Mouse (Mus musculus) ES-E14 (cell line): ENCODE measurements at regions not wholly inside any gene's neighbourhood (a gene's known extent, or its start where the extent isn't known, plus 50 kb on each side); places are given as distances from the start of the nearest gene placed in this dataset.

Source experiments
- DNase-seq: peaks from one replicate; pipeline ENCODE4 v3.0.0-alpha.2; 2013; ENCODE audit warnings: low read depth, low spot score
- H3K27ac ChIP-seq: 2 replicates; pipeline ENCODE4 v1.5.1; 2012; ENCODE audit warnings: low read depth, mild to moderate bottlenecking, low read length, moderate library complexity, mixed read lengths; ENCODE audit not compliant: poor library complexity, insufficient read depth, severe bottlenecking
- H3K36me3 ChIP-seq: 2 replicates; pipeline ENCODE4 v1.6.1; 2012; ENCODE audit warnings: mild to moderate bottlenecking, low read length, moderate library complexity, mixed read lengths; ENCODE audit not compliant: control insufficient read depth, poor library complexity, insufficient read depth, severe bottlenecking
- H3K4me1 ChIP-seq, 2 experiments: fragments of 150-350 bp in 1 of 2; sonication (generic) in 1 of 2; 2 replicates each; pipeline ENCODE4 v1.6.1; 2012; ENCODE audit warnings: low read length in 2 of 2, mild to moderate bottlenecking in 1 of 2, mixed read lengths in 1 of 2; ENCODE audit not compliant: control insufficient read depth in 2 of 2, insufficient read depth in 2 of 2, poor library complexity in 1 of 2
- H3K4me3 ChIP-seq, 2 experiments: fragments of 150-350 bp in 1 of 2; sonication (generic) in 1 of 2; 2 replicates each; pipeline ENCODE4 v1.5.1; 2012; ENCODE audit warnings: low read length in 2 of 2, low read depth in 1 of 2, mild to moderate bottlenecking in 1 of 2, mixed read lengths in 1 of 2; ENCODE audit not compliant: insufficient read depth in 1 of 2, poor library complexity in 1 of 2, severe bottlenecking in 1 of 2
- H3K9ac ChIP-seq: 2 replicates; pipeline ENCODE4 v1.6.1; 2012; ENCODE audit warnings: low read depth, mild to moderate bottlenecking, low read length, mixed read lengths; ENCODE audit not compliant: poor library complexity, insufficient read depth, severe bottlenecking
- H3K9me3 ChIP-seq: fragments of 150-350 bp; sonication (generic); 2 replicates; pipeline ENCODE4 v1.6.1; 2012; ENCODE audit warnings: low read depth, mild to moderate bottlenecking, low read length; ENCODE audit not compliant: control insufficient read depth, insufficient read depth
- CHD2 ChIP-seq: IDR thresholded peaks from 2 replicates; pipeline ENCODE4 v1.6.1; 2014; ENCODE audit warnings: mild to moderate bottlenecking, low read depth, low read length, inconsistent platforms
- HCFC1 ChIP-seq: IDR thresholded peaks from 2 replicates; pipeline ENCODE4 v1.6.1; 2012; ENCODE audit warnings: low read length, inconsistent platforms, borderline replicate concordance; ENCODE audit not compliant: insufficient read depth
- MAFK ChIP-seq: IDR thresholded peaks from 2 replicates; pipeline ENCODE4 v1.6.1; 2014; ENCODE audit warnings: mild to moderate bottlenecking, low read depth, low read length, inconsistent platforms; ENCODE audit not compliant: insufficient read depth
- ZC3H11A ChIP-seq: IDR thresholded peaks from 2 replicates; pipeline ENCODE4 v1.6.1; 2012; ENCODE audit warnings: low read depth, mild to moderate bottlenecking, inconsistent platforms, low read length, borderline replicate concordance
- ZNF384 ChIP-seq: IDR thresholded peaks from 2 replicates; pipeline ENCODE4 v1.6.1; 2012; ENCODE audit warnings: low read depth, low read length, inconsistent platforms
- in situ Hi-C, 2 experiments: fragments of 600-800 bp; cut with MboI; formaldehyde crosslinking; loops; one replicate each; pipeline ENCODE4 v1.15.1; 2025; ENCODE audit warnings: low sequenced_read_pairs in 2 of 2, inconsistent platforms in 1 of 2; ENCODE audit not compliant: unreplicated experiment in 2 of 2

DNA sequence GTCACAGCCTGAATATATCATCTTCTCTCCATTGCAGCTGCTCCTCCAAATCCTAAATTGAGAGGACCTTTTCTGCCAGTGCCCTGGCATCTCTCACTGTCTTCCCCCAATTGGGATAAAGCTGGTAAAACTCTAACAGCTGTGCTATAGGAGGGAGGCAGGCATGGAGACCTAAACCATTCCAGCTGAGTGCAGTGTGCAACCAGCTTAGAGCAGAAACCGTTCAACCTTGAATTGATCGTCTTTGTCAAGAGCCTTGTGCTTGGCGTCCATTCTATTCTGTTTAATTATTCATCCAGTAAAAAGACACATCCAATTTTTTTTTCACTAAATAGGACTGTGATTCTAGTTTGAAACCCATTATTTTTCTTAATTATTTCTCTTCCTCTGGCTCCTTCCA is 135.3 kb downstream of the Usp31 start:
- Histone ChIP-seq H3K4me3 (no peak overlapping the region), H3K9ac (no peak overlapping the region), H3K36me3 (no peaks in the 10 kb centered on the region), H3K27ac (no peak overlapping the region), H3K4me1 (no peaks in the 10 kb centered on the region), H3K9me3 (no peaks in the 10 kb centered on the region)
- in situ Hi-C loops = no loop called here
- DNase-seq = no peak
- no peak for TF ChIP-seq CHD2

DNA sequence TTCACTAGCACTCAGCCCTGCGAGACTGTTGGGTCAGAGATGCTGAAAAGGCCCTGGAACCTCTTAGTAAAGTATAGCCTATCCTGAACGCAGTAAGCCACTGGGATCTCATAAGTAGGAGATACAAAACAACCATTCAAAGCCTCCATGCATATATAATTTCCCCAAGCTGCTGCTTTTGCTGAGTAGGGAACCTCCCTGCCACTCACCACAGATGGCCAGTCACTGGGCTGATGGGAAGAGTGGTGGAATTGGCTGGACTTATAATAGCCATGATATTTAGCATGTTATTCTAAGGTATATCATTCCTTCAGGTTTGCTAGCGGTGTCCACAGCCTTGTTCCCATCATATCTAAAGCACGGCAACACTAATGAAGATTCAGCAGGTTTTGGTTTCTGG is 135.8 kb downstream of the Usp31 start:
- Histone ChIP-seq H3K27ac (no peak overlapping the region), H3K4me3 (no peak overlapping the region), H3K36me3 (no peaks in the 10 kb centered on the region), H3K4me1 (no peaks in the 10 kb centered on the region), H3K9ac (no peak overlapping the region), H3K9me3 (no peaks in the 10 kb centered on the region)
- TF ChIP-seq ZNF384 (no peak), HCFC1 (no peak), MAFK (no peak), CHD2 (no peak), ZC3H11A (no peak)
- in situ Hi-C loops = no loop called here
- no peak for DNase-seq

DNA sequence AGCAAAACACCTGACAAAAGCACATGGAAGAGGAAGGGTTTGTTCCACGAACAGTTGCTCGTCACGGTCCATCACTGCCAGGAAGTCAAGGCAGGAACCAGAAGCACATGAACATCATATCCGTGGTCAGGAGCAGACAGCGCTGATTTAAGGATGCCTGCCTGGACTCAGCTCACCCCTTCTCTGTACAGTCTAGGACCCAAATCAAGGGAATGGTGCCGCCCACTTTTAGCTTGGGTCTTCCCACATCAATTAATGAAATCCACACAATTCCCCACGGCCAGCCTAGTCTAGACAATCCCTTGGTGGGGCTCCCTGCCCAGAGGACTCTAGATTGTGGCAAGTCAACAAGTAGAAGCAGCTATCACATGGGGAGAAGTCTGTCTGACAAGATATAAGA is 137.8 kb downstream of the Usp31 start:
- Histone ChIP-seq H3K27ac (no peak overlapping the region), H3K9ac (no peak overlapping the region), H3K9me3 (no peaks in the 10 kb centered on the region), H3K4me3 (no peak overlapping the region), H3K36me3 (no peaks in the 10 kb centered on the region), H3K4me1 (no peaks in the 10 kb centered on the region)
- DNase-seq = no peak
- no peak for TF ChIP-seq ZC3H11A
- TF ChIP-seq MAFK = no peak
- no peak for TF ChIP-seq HCFC1
- no peak for TF ChIP-seq CHD2
- TF ChIP-seq ZNF384 = no peak
- in situ Hi-C loops = no loop called here

DNA sequence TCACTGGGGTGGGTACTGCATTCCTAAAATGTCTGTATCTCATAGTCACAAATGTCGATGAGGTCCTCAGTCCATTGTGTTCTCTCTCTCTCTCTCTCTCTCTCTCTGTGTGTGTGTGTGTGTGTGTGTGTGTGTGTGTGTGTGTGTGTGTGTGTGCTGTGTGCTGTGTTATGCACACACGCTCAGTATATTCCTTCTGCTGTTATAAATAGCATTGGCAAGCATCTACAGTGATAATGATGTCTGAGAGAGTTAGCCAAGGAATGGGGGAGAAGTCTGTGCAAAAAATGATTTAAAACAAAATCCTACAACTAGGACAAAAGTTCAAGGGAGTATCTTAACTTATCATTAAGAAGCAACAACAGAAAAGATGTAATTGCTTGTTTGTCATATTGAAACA is 139.0 kb downstream of the Usp31 start:
- no peak for DNase-seq
- Histone ChIP-seq H3K9ac (no peak overlapping the region), H3K4me1 (no peaks in the 10 kb centered on the region), H3K9me3 (no peaks in the 10 kb centered on the region), H3K27ac (no peak overlapping the region), H3K4me3 (no peak overlapping the region), H3K36me3 (no peaks in the 10 kb centered on the region)
- in situ Hi-C loops = no loop called here
- TF ChIP-seq ZC3H11A = no peak
- no peak for TF ChIP-seq HCFC1
- no peak for TF ChIP-seq MAFK
- TF ChIP-seq CHD2 = no peak
- no peak for TF ChIP-seq ZNF384

- H3K9ac ChIP-seq = no peak overlapping the region
- no peaks in the 10 kb centered on the region for H3K9me3 ChIP-seq
- H3K27ac ChIP-seq = no peak overlapping the region
- no peaks in the 10 kb centered on the region for H3K4me1 ChIP-seq
- in situ Hi-C loops = no loop called here
- H3K36me3 ChIP-seq = no peaks in the 10 kb centered on the region
- H3K4me3 ChIP-seq = no peak overlapping the region
- DNase-seq = peak; percentile 50
- TF ChIP-seq ZC3H11A (peak; percentile 78), MAFK (no peak)
Observed at GRCm38 (mm10) chr7:121563526-121563925, 143.5 kb downstream of the Usp31 start.
